Mouse (Mus musculus): ENCODE measurements around the gene Snap47. TPM values are rescaled to one million over a fixed set of nuclear protein-coding genes. Genes with fewer than 3 reads are reported as not detected.

Snap47 gene
- total RNA-seq, 2 experiments from 2014 or later: 39.1 to 43.4 TPM

- no peak for DNase-seq
These were observed 29.0 kb downstream of the Snap47 start for GRCm38 (mm10) chr11:59421967-59422366.

GRCm38 (mm10) chr11:59421436-59421835 is 29.6 kb downstream of the Snap47 start:
- peak in 1 of 2 experiments; percentile 26 for DNase-seq

GRCm38 (mm10) chr11:59418708-59419107 is 32.3 kb downstream of the Snap47 start:
- DNase-seq: no peak

GRCm38 (mm10) chr11:59412999-59413863 is 37.8 kb downstream of the Snap47 start:
- no peak for DNase-seq

- DNase-seq: no peak
These were observed 38.9 kb downstream of the Snap47 start for GRCm38 (mm10) chr11:59412058-59412457.

GRCm38 (mm10) chr11:59410851-59411250 is 40.1 kb downstream of the Snap47 start:
- no peak for DNase-seq

- no peak for DNase-seq
These were observed 45.2 kb downstream of the Snap47 start for GRCm38 (mm10) chr11:59405761-59406160.

GRCm38 (mm10) chr11:59400876-59401275 is 50.1 kb downstream of the Snap47 start:
- DNase-seq: no peak

- no peak for DNase-seq
These were observed 51.2 kb downstream of the Snap47 start for GRCm38 (mm10) chr11:59399830-59400229.

GRCm38 (mm10) chr11:59397536-59398371 is 53.2 kb downstream of the Snap47 start:
- no peak for DNase-seq

- no peak for DNase-seq
These were observed 56.5 kb downstream of the Snap47 start for GRCm38 (mm10) chr11:59394451-59394850.

- peak; percentile 15 to 34 for DNase-seq
These were observed 57.4 kb downstream of the Snap47 start for GRCm38 (mm10) chr11:59393591-59393990.

- no peak for DNase-seq
These were observed 58.7 kb downstream of the Snap47 start for GRCm38 (mm10) chr11:59392300-59392699.

GRCm38 (mm10) chr11:59390470-59390869 is 60.5 kb downstream of the Snap47 start:
- DNase-seq: no peak

- DNase-seq: no peak
These were observed 61.4 kb downstream of the Snap47 start for GRCm38 (mm10) chr11:59389617-59390016.

GRCm38 (mm10) chr11:59388806-59389205 is 62.2 kb downstream of the Snap47 start:
- no peak for DNase-seq

GRCm38 (mm10) chr11:59387471-59387870 is 63.5 kb downstream of the Snap47 start:
- DNase-seq: no peak

- no peak for DNase-seq
These were observed 65.9 kb downstream of the Snap47 start for GRCm38 (mm10) chr11:59385123-59385522.

GRCm38 (mm10) chr11:59384441-59384959 is 66.5 kb downstream of the Snap47 start:
- peak in 1 of 2 experiments; percentile 18 for DNase-seq

GRCm38 (mm10) chr11:59379547-59379946 is 71.4 kb downstream of the Snap47 start:
- no peak for DNase-seq

GRCm38 (mm10) chr11:59377999-59378398 is 73.0 kb downstream of the Snap47 start:
- peak in 1 of 2 experiments; percentile 18 for DNase-seq

GRCm38 (mm10) chr11:59375475-59375874 is 75.5 kb downstream of the Snap47 start, which contains the start of gene Prss38:
Gene Prss38, minus strand, starts transcription at chr11:59375657.
- no peak for DNase-seq

GRCm38 (mm10) chr11:59369848-59370247 is 81.1 kb downstream of the Snap47 start:
- no peak for DNase-seq

All from heart, adult 18-20 months (tissue).